Mouse (Mus musculus) lung, postnatal 0 days (tissue): ENCODE measurements at regions not wholly inside any gene's neighbourhood (a gene's known extent, or its start where the extent isn't known, plus 50 kb on each side); places are given as distances from the start of the nearest gene placed in this dataset.

ENCODE experiments used
- CTCF ChIP-seq: IDR thresholded peaks from 2 replicates; pipeline ENCODE4 v1.5.1; 2016; ENCODE audit warnings: antibody characterized with exemption, mild to moderate bottlenecking
- EP300 ChIP-seq: IDR thresholded peaks from 2 replicates; pipeline ENCODE4 v1.6.1; 2016; ENCODE audit warnings: antibody characterized with exemption, mild to moderate bottlenecking, control low read depth

- TF ChIP-seq CTCF: peak; percentile 31
- TF ChIP-seq EP300: no peak
Observed at GRCm38 (mm10) chr6:16999451-17000139, 65.4 kb upstream of the Tes start.
